Mouse (Mus musculus) thymus, postnatal 4 days (tissue): ENCODE measurements at regions not wholly inside any gene's neighbourhood (a gene's known extent, or its start where the extent isn't known, plus 50 kb on each side); places are given as distances from the start of the nearest gene placed in this dataset.
"Not testable (repeated sequence)": the region's sequence is repeated elsewhere in the genome, so short reads cannot be mapped to it uniquely, and the experiment has no call there.

Experiments used
- DNase-seq: peaks from one replicate; pipeline ENCODE4 v3.0.0; 2021

DNA sequence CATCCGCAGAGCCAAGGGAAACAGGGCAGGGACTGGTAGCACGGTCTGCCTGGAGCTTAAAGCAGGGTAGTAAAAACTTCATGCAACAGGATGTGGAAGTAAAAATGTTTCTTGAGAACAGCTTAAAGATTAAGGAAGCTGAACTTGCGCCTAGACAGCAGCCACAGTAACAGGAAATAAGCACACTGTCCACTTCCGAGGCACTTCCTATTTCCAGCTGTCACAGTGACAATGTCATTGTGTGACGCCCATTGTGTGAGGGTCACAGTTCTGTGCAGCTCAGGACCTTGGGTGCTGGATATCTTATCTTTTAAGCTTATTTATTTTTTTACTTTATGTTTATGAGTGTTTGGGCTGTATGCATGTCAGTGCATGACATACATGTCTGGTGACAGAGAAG lies 147.7 kb upstream of the Ubl3 start:
- DNase-seq, result no peak

DNA sequence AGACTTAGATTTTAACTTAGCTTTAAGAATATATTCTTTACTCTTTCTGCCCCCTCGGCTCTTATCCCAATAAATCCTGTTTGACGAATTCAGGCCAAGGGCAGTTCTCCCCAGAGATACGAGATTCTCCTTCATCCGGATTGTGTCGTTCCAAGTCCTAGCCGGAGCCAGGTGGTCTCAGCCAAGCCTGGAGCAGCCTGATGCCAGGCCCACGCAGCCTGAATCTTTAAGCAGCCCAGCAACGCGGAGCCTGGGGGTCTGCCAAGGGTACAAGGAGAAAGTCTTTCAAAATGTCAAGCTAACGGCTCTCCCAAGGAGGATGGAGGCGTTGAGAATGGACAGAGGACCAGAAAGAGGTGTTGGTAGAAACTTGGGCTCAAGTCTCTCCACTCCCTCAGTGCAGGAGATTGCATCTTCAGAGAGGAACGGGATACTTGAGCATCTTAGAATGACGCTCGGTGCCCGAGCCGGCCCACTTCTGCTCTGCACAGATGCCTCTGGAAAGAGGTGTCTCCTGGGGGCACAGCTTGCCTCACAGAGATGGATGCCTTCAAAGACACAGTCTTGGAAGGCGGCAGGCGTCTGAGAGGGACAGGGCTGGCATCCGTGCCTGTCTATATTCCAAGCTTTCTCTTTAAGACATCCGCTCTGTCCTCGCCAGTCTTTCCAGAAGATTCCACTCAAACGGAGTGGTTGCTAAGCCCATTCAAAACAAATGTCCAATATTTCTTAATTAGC lies 145.2 kb upstream of the Ubl3 start:
- no peak for DNase-seq

DNA sequence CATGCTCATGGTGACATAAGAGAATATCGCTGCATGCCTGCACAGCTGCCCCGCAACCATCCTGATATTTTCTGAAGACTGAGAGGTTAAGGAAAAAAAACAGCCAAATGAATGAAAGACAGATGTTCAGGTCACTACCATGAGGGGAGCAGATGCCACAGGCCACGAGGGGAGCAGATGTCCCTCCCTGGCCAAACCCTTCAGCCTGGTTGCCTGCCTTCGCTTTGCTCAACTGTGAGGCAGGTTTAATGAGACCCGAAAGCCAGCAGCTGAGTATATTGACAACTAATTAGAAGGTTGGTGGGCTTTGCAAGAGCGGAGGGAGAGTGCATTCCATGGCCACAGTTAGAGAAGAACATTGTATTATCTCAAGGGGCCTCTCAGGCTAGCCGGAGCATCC lies 141.8 kb upstream of the Ubl3 start:
- DNase-seq, result no peak

DNA sequence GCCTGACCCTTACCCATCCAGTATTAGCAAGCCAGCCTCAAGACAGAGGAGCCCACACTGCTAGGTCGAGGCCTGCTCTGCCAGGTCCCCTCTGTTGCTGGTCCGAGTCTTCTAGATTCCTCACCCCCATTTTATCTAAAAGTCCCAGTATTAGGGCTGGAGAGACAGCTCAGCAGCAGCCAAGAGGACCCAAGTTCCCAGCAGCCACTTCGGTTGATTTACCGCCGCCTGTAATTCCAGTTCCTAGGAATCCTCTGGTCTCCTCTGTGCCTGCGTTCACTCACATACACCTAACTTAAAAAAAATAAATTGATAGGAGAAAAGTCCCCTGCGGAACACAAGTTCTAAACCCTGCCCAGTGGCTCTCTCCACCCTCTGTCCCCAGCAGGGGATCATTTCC lies 138.9 kb upstream of the Ubl3 start:
- no peak for DNase-seq

DNA sequence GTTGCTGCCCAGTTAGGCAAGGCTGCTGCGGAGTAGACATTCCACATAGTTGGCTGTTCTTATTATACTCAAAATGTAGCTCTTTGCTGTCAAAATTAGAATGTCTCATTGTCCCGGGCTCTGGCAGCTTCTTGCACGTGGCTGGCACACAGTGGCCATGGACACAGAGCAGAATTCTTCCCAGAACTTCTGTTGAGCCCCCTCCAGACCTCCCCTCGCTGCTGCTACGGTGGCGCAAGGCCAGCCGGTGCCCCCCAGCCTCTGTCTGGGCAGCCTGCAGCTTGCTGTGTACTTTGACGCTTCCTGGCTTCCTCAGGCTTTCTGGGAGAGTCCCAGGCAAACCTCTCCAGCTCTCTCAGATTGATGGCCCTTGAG lies 138.2 kb upstream of the Ubl3 start:
- no peak for DNase-seq

DNA sequence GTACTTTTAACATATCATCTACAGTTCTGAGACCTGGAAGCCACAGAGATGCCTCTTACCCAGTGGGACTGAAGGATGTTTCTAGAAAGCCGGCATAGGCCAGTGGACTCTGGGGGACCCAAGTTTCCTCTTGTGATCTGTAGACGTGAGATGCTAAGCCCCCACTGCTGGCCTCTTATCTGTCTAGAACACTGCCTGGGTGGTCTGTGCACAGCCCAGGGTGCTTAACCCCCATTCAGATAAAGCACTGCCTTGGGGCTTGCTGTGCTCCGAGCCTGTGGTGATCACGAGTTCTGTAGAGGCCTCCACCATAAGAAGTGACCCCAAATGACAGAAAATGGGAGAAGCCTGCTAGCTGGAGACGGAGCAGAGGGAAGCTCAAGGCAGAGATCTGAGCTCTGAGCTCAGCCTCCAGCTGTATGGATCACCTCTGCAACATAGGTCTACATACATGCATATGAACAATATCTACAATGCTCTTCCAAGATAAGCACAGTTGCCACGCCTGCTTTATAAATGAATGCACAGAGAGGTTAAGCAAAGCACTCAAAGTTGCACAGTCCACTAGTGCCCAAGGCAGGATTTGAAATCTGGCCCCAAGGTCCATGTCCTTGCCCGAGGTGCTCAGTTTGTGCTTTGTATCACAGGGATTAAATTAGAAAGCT lies 137.7 kb upstream of the Ubl3 start:
- no peak for DNase-seq

GRCm38 (mm10) chr5:148689297-148689696 lies 136.7 kb upstream of the Ubl3 start:
- no peak for DNase-seq

- no peak for DNase-seq
Observed at GRCm38 (mm10) chr5:148688501-148688900, 135.9 kb upstream of the Ubl3 start.

DNA sequence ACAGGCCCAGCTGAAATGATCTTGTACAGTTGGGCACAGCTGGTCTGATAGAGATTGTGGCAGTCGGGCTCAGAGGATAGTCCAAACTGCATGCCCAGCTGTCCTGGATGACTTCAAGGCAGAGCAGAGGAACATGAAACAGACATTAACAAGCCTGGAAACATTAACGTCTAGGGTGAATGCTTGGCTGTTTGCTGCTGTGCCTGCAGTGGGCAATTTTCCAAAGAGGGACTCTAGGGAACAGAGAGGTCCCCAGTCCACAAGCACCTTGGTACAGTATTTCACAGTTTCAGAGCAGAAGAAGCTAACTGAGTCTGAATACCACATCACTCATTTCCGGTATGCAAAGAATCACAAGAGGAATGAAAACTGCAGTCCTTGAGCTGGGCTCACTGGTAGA lies 135.2 kb upstream of the Ubl3 start:
- no peak for DNase-seq

- no peak for DNase-seq
Observed at GRCm38 (mm10) chr5:148684216-148684615, 131.6 kb upstream of the Ubl3 start.

- DNase-seq, result no peak
Observed at GRCm38 (mm10) chr5:148682553-148682952, 130.0 kb upstream of the Ubl3 start.

DNA sequence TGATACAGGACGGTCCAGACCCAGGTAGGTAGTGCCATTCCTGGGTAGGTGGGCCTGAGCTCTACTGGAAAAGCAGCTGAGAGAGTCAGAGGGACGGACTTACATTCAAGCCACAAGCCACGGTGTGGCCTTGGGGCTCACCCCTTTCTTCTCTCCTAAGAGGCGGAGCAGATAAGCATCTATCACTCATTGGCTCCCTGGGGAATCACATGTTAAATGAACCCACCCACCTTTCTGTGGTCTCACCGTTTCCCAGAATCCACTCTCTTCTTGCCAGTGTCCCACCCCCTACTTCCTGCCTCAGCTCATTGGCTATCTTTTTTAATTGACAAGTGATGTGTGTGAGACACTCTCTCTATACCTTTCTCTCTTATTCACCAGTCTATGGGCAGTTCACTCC lies 127.8 kb upstream of the Ubl3 start:
- no peak for DNase-seq

DNA sequence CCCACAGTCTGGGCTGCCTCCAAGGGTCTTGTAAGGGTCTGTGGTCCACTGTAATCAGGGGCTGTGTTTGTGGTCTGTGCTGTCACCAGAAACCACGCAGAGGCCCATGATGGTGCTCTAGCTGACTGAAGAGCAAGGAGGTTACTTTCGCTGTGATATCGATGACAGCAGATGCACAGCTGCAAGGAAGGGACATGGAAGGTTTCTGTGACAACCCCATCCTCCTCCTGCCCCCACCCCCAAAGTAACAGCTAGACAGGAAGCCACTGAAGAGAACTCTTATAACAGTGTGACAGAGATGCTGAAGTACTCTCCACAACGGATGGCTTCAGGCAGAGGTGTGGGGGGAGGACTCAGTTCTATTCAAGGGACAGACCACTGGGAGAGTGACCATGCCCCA lies 127.0 kb upstream of the Ubl3 start:
- peak; percentile 41 for DNase-seq

DNA sequence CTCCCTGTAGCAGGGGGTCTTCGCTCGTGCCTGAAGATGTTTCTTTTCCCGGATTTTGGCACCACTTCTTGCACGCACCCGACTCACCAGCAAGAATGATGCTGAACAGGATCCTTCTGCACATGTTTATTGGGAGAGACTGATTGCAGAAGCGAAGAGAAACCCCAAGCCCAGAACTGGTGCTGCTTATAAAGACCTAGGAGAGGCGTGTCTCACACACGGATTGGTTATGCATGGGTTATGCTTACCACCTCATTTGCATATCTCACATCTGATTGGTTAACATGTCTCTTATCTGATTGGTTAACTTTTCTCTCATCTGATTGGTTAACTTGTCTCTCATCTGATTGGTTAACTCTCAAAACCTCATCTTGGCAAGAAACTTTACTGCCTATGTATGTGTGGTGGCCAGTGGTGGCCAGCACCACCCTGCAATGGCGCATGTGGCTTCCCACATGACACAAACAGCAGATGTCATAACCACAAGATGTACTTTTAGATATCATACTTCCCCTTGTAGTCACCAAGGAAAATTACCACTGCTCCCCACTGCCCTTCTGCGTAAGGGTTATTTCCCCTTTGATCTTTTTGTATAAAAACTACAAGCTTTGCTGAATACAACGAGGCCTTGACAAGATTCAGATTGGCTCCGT lies 125.8 kb upstream of the Ubl3 start:
- DNase-seq, result not testable (repeated sequence)

- peak; percentile 48 for DNase-seq
Observed at GRCm38 (mm10) chr5:148674281-148674680, 121.7 kb upstream of the Ubl3 start.

- no peak for DNase-seq
Observed at GRCm38 (mm10) chr5:148662281-148662741, 109.7 kb upstream of the Ubl3 start.

- peak; percentile 35 for DNase-seq
Observed at GRCm38 (mm10) chr5:148661120-148661519, 108.5 kb upstream of the Ubl3 start.

DNA sequence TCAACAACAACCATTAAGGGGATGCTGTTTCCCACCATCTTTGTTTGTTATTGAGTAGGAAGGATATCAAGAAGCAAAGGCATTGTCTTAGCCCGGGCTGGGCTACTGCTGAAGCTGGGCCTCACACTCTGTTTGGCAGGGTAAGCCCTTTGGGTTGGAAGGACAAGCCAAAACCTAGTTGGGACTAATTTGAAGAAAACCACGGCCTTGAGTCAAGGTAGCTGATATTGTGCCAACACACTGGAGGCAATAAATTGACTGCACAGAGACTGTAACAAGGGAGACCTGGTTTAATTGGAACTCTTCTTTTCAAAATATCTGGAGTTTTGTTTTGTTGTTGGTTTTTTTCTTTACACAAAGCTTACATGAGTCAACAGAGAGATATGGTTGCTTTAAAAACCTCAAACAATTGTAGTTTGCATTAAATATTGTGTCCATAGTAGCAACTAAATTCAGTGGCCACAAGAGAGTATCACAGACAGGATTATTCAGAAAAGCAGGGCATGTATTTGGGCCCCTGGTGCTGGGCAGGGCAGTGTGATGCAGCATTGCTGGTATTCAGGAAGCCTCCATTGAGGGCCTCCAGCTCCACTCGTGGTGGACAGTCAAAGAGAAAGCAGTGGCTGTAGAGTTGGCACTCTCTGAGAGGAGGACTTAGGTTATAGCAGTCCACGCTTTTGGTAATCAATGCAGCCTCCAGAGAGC lies 105.5 kb upstream of the Ubl3 start:
- no peak for DNase-seq

DNA sequence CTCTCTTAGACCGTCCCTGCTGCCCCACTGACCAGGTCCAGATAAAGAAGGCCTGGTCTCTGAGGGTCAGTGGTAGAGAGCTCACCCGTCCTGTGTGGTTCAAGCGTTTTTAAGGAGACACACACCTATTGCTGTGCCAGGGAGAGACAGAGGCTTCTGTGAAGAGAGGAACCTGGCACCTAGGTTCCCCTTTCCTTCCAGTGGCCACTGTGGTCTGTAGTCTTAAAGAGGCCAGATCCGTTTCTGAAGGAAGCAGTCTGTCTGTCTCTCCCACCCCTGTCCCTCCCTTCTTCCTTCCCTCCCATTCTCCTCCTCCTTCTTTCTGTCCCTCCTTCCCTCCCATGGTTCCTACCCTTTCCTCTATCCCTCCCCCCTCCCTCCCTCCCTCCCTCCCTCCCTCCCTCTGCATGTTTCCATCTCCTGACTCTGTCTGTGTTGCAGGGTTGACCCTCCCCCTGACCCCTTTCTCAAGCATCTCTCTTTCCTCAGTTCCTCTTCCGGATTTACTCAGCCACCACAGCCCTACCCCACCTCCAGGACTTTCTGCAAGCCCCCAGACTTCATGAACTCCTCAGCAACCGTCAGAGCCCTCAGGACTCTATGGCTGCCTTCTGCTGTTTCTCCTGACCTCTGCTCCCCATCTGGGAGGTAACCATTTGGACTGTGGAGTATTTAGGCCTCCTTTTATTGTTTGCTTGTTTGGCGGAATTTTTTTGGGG lies 100.1 kb upstream of the Ubl3 start:
- no peak for DNase-seq

- no peak for DNase-seq
Observed at GRCm38 (mm10) chr5:148651736-148652135, 99.1 kb upstream of the Ubl3 start.

DNA sequence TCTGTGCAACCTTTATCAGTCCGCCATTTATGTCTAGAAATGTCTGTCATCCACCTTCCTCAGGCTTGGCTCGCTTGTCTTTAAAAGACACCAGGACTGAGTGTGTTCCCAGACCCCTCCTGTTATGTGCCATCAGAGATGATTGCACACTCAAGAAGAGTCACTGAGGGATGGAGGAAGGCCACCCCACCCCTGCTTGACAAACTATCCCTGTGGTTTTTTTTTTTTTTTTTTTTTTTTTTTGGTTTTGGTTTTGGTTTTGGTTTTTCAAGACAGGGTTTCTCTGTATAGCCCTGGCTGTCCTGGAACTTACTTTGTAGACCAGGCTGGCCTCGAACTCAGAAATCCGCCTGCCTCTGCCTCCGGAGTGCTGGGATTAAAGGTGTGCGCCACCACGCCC lies 97.0 kb upstream of the Ubl3 start:
- DNase-seq, result not testable (repeated sequence)

GRCm38 (mm10) chr5:148649123-148649522 lies 96.5 kb upstream of the Ubl3 start:
- DNase-seq, result no peak

- no peak for DNase-seq
Observed at GRCm38 (mm10) chr5:148647644-148648043, 95.1 kb upstream of the Ubl3 start.
